Mouse (Mus musculus) CD4-positive helper T cell, adult 2 months (primary cell): ENCODE results near the gene Card11.
A peak's percentile ranks its signal among the peaks of the same experiment; 100 is the strongest.

Experiments used
- DNase-seq: peaks from one replicate; pipeline ENCODE4 v3.0.0-alpha.2; 2012; ENCODE audit warnings: low read depth, missing footprints, low spot score

The Card11 gene

DNA sequence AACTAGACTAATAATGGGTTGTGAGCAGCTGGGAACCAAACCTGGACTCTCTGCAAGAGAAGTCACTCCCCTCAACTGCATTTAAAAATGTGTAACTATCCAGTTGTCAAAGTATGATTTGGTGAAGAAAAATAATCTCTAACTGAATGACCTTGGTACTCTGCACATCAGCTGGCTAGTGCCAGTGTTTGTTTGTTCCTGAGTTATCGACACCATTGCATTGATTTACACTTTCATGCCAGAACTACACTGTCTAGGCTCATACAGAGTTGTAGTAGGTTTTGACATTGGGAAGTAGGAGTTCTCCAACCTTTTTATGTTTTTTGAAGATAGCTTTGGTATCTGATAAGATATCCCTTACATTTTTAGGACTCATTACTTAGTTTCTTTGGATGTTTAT, 81.9 kb downstream of the Card11 start:
- DNase-seq, result no peak

DNA sequence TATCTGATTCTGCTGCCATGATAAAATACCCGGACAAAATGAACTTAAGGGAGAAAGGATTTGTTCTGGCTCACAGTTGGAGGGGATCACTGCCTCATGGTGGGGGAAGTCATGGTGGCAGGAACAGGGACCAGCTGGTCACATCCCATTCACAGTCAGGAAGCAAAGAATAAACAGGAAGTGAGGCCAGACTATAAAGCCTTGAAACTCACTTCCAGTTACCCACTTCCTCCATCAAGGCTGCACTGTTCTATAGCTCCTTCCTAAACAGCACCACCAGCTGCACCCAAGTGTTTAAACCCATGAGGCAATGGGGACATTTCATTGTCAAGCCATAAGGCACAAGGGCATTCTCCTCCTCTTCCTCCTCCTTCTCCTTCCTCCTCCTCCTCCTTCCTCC, 82.6 kb downstream of the Card11 start:
- no peak for DNase-seq

DNA sequence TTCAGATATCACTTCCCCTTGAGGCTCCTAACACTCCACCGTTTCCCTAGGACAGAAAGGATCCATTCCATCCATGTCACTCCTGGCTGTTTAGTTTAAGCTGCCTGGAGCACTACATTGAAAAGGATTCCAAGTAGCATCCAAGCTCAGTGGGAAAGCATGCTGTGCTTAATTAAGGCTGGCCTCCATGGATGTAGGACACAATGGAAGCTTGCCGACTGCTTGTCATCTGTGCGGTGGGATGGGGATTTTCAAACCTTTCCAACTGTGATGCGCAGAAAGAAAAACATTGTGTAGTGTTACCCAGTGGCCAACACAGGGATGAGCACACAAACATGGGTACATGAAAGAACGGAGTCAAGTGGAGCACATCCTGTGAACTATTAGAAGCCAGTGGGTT, 89.5 kb downstream of the Card11 start:
- no peak for DNase-seq

DNA sequence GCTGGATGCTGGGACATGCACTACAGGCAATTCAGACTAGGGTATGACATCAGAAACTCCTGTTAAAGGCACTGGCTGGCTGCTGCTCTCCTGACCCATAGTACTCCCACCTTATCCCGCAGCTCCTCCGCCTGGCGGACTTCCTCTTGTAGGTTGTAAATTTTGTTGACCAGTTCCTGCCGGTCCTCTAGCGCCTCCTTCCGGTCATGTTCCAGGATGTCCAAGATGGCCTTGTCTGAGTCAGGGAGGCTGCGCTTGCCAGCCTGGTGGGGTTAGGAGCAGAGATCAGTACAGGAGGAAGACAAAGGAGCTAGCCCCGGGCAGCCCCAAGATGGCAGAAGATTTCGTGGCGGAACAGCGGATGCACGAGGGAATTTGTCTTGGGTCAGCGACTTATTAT, 99.5 kb downstream of the Card11 start:
- DNase-seq, result no peak

- DNase-seq, result no peak
Observed at GRCm38 (mm10) chr5:140891080-140891479, 109.3 kb downstream of the Card11 start.

- no peak for DNase-seq
Observed at GRCm38 (mm10) chr5:140890050-140890449, 110.3 kb downstream of the Card11 start.

DNA sequence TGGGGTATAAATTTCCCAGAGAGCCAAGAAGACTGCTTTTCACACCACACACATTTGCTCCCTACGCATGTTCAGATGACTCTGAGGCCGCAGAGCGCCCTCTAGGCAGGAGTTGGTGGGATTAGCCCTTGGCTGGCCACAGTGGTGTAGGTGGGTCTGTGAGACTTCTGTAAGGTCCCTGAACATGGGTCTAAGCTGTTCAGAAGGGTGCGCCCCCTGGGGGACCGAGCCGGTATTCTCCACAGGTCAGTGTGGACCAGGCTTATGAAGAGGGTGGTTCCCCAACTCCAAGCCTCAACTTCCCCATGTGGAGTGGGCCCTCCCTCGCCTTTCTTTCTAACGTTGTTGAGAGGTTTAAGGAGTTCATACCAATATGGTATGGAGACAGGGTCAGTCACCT, 110.8 kb downstream of the Card11 start:
- DNase-seq, result peak; percentile 64

DNA sequence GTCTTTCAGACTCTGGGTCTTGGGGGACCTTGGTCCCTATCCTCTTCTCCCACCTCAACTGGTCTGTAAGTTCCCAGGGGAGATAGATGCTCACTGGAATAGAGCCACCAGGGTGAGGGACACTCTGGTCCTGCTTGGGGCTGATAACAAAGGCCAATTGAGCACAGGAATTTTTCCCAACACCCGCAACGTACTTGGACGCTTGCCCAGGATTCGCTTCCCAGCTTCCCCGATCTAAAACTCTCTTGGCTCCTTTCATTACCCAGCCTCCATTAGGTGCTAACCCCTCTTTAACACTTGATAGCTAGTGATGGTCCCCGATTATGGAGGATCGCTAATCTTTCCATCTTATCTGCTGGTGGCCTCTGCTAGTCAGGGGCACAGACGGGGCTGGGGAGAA, 112.5 kb downstream of the Card11 start:
- DNase-seq, result no peak

DNA sequence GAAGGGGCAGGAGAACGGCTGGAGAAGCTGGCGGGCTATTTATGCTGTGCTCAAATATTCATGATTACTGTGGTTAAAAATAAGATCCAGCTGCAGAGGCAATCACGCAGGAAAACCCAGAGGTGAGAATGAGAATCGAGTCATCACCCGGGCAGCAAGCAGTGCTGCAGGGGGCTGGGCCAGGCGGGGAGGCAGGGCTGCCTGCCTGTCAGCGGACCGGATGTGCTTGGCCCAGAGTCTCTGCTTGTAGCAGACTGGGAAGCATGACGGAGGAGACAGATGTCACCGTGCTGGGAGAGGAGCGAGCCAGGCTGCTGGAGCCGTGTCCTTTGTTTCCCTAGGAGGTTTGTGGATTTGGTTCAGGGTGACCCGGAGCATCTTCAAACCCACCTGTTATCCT, 115.4 kb downstream of the Card11 start:
- no peak for DNase-seq

DNA sequence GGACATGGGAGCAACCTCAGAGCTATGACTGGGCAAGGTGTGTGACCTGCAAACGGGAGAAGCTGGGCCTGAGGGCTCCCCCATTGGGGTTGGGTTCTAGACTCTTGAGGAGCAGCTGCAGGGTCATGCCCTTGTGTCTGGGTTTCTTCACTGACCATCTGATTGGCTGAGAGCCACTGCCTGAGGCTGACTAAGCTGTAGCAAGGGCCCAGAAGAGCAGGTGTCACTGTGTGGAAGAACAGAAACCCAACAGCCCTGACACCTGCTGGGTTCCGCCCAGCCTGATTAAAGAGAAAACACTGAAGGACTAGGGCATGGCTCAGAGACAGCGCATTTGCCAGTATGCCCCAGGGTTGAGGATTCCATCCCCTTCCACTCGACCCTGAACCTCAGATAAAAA, 118.0 kb downstream of the Card11 start:
- DNase-seq, result no peak

- no peak for DNase-seq
Observed at GRCm38 (mm10) chr5:140880151-140880550, 120.2 kb downstream of the Card11 start.

DNA sequence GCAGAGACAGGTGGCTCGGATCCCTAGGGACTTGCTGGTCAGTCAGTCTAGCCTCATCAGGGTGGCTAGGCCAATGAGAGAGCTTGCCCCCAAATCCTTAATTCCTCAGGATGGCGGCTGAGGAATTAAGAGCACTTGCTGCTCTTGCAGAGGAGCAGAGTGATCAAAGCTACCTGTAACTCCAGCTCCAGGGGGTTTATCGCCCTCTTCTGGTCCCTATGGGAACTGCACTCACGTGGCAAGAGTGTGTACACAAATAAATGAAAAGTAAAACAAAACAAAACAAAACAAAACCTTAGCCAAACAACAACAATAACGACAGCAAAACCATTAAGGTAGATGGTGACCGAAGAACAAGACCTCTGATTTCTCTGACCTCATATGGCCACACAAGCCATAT, 121.7 kb downstream of the Card11 start:
- peak; percentile 54 for DNase-seq

DNA sequence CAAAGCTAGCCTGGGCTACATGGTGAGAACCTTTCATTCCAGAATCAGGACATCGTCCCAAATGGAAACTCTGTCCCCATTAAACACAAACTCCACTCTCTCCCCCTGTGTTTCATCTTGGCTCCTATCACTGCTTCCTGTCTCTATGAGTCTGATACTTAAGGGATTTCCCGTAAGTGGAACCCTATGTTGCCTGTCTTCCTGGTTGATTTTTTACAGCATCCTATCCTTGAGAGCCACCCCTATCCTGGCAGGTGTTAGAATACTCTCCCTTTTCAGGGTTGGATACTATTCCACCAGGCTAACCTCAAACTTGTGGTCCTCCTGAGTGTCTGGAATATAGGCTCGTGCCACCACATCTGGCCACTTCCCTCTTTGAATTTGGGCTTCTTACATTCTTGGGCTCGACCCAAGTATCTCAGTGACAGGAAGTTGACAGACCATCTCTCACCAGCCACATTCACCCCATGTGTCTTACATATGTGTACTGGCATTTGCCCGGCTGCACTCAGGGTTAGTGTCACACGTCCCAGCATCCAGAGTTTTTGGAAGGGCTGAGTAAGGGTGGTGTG, 126.6 kb downstream of the Card11 start:
- peak; percentile 44 for DNase-seq

DNA sequence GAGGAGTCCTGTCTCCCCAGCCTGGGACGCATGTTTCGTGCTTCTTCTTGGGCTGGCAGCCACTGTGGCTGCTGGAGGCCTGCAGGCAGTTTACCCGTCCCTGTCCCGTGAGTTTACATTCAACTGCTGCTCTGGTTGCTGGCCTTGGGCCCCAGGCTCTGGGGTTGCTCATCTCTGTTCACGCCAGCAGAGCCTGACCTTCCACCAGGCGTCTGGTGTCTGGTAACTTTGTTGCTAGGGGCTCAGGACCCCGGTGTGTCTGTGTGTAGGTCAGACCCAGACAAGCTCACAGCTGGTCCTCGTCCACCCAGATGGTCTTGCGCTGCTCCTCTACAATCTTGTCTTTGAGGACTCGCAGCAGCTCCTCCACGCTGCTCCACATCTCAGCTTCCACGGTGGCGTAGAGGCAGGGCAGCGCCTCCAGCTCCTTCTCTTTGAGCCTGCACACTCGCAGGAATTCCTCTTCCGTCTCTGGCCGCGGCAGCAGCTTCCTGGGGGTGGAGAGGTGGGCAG, 127.3 kb downstream of the Card11 start:
- peak; percentile 37 for DNase-seq

GRCm38 (mm10) chr5:140872532-140873038, 127.8 kb downstream of the Card11 start:
- peak; percentile 81 for DNase-seq

GRCm38 (mm10) chr5:140871241-140871640, 129.1 kb downstream of the Card11 start:
- DNase-seq, result peak; percentile 89

- peak; percentile 79 for DNase-seq
Observed at GRCm38 (mm10) chr5:140869034-140869433, 131.3 kb downstream of the Card11 start.

GRCm38 (mm10) chr5:140859730-140860129, 140.7 kb downstream of the Card11 start:
- no peak for DNase-seq

GRCm38 (mm10) chr5:140858335-140858734, 142.0 kb downstream of the Card11 start:
- DNase-seq, result peak; percentile 67

DNA sequence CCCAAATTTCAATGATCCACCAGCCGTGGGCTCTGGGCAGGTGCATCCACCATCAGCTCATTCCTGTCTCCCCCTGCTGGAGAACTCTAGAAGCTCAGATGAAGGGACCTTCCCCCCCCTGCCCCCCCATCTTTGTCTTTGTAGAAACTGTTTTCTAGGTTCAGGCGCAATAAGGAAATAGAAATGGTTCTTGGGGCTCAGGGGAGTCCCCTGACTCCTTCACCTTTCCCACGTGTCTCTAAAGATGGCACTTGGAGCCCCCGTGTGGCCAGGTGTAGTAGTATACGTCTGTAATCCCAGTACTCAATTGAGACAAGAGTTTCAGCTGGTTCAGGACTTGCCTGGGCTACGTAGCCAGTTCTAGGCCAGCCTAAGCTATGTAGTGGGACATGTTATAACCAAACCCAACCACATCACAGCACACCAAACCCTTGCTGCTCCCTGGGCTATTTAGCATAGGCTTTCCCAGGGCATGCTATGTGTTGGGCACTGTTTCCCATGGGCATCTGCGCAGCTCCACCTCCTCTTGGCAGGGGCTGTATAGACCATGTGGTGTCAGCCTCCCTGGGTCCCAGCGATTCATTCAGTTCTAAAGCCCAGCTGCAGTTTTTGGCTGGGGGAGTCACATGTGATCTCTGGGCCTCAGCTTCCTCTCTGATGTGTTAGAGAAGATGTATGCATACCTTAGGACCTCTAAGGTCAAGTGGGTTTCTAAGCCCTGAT, 142.8 kb downstream of the Card11 start:
- peak; percentile 52 for DNase-seq

DNA sequence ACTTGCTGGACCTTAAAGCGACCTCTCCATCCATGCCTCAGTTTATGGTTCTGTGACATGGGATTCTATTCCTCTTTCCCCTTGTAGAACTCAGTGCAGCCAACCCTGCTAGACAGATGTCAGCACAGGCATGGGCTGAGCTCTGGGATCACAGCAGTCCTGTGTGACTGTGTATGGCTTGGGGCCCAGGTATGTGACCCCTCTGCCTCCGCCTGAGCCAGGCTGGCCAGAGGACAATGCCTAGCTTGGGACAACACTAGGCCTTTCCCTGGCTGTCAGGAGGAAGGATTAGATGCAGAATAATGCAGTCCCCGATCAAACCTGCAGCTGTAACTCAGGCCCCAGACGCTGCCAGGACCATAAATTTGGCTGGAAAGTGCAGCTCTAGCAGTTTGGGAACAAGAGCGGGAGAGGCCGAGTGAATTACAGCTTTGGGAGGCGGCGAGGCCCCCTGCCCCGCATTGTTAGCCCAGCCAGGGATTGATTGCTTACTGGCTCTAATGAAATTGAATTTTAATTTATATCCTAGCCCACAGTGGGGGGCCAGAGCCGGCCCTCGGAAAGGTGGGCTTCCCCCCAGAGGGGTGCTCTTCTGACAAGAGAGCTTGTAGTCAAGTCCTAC, 144.4 kb downstream of the Card11 start:
- no peak for DNase-seq

DNA sequence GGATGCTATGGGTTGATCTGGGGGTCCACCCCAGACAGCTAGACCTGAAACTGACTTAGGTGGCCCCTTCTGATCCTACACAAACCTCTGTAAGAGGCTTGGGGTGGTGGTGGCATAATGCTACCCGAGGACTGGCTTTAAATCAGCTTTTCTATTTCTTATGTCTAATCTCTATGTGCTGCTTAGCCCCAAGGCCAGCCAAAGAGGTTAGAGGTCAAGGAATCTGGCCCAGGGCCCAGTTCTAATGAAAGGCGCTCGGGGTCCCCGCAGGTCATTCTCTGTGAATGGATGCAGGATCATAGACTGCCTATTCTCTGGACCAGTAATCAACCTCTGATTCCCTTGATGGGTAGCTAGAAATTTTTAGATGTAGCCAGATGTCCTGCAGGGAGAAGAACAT, 145.7 kb downstream of the Card11 start:
- no peak for DNase-seq

DNA sequence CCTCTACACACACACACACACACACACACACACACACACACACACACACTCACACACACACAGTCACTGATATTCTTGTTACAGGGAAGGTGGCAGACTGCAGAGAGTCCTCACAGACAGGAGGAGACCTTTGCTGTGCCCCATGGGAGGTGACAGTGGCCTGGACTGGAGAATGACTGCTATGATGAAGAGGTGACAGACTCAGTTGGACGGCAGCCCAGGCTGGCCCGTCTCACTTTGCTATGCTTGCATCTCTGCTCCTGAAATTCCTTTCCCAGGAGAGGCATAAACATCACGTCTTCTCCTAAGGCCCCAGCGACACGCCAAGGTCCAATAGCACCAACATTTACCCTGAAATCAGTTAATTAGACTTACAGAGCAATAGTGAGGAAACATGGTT, 146.7 kb downstream of the Card11 start:
- DNase-seq, result no peak
